Mouse (Mus musculus) midbrain, embryonic 16.5 days (tissue): Measurements from ENCODE around the gene Otud7b. TPM values are rescaled to one million over a fixed set of nuclear protein-coding genes. Genes with fewer than 3 reads are reported as not detected.

ENCODE experiments used
- ATAC-seq: fragments of 200-750 bp; cut with Nextera tagmentation; 2 replicates; pipeline ENCODE4 v1.8.0; 2017; ENCODE audit warnings: moderate TSS enrichment
- H3K27ac ChIP-seq: fragments of 300-500 bp; sonication (generic); 2 replicates; pipeline ENCODE4 v1.5.1; 2014; ENCODE audit warnings: mild to moderate bottlenecking, low read length, mixed read lengths
- H3K27me3 ChIP-seq: fragments of 300-500 bp; sonication (generic); 2 replicates; pipeline ENCODE4 v1.6.1; 2014; ENCODE audit warnings: low read depth, low read length, mixed read lengths; ENCODE audit not compliant: control insufficient read depth, insufficient read depth
- H3K36me3 ChIP-seq: fragments of 300-500 bp; sonication (generic); 2 replicates; pipeline ENCODE4 v1.6.1; 2014; ENCODE audit warnings: mild to moderate bottlenecking, low read length, moderate library complexity, mixed read lengths; ENCODE audit not compliant: control insufficient read depth, insufficient read depth
- H3K4me1 ChIP-seq: fragments of 300-500 bp; sonication (generic); 2 replicates; pipeline ENCODE4 v1.6.1; 2014; ENCODE audit warnings: mild to moderate bottlenecking, low read length, mixed read lengths; ENCODE audit not compliant: control insufficient read depth, insufficient read depth
- H3K4me2 ChIP-seq: fragments of 300-500 bp; sonication (generic); 2 replicates; pipeline ENCODE4 v1.6.1; 2014; ENCODE audit warnings: mild to moderate bottlenecking, low read length, mixed read lengths
- H3K4me3 ChIP-seq: fragments of 300-500 bp; sonication (generic); 2 replicates; pipeline ENCODE4 v1.5.1; 2014; ENCODE audit warnings: low read depth, mild to moderate bottlenecking, low read length, moderate library complexity, mixed read lengths
- H3K9ac ChIP-seq: fragments of 300-500 bp; sonication (generic); 2 replicates; pipeline ENCODE4 v1.6.1; 2014; ENCODE audit warnings: low read depth, low read length, mixed read lengths
- H3K9me3 ChIP-seq: fragments of 300-500 bp; sonication (generic); replicated peaks from 2 replicates; pipeline ENCODE4 v1.6.1; 2014; ENCODE audit warnings: mild to moderate bottlenecking, low read length, mixed read lengths; ENCODE audit not compliant: control insufficient read depth, poor library complexity, severe bottlenecking
- WGBS: fragments of 180-500 bp; shearing (Covaris S2); extraction: QIAGEN DNeasy Blood & Tissue Kit; methylation state at CpG from one replicate; pipeline ENCODE4 v1.1.7; 2014; 5-methylcytosine and 5-hydroxymethylcytosine counted together
- polyA plus RNA-seq: library from polyadenylated mRNA; unstranded; fragments of >200 nt; fragmentation: Nextera tagmentation; extraction: Ambion mirVana; gene quantifications from 2 replicates; pipeline ENCODE4 v1.2.1, GENCODE M21; 2015

The Otud7b gene
- polyA plus RNA-seq, 1 experiment from 2014 or later: 7.0 TPM

DNA sequence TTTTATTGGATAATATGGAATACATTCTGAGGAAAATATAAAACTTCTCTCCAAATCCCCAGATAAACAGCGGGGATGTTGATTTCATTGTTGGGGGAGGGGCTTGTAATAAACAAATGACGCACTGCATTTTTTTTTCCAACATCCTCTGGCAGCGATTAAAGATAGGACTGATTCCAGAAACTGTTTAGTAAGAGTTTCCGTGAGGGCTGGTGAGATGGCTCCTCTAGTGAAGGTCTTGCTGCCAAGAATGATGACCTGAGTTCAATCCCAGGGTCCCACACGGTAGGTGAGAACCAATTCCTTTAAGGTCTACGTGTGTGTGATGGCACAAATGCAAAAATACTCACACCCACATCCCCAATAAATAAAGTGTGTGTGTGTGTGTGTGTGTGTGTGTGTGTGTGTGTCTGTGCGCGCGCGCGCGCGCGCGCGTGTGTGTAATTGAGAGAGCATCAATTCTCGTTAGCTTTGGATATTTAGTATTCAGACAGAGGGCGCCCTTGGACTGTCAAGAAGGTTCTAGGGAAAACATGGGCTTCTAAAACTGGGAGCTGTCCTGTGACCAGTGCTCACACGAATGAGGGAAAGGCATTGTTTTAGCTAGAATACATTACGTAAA, 38.5 kb upstream of the Otud7b start:
- Histone ChIP-seq H3K9me3 (no peaks in the 10 kb centered on the region), H3K4me2 (peak overlapping the region; percentile 32), H3K4me1 (no peaks in the 10 kb centered on the region), H3K4me3 (no peak overlapping the region), H3K36me3 (no peaks in the 10 kb centered on the region), H3K27ac (no peak overlapping the region), H3K27me3 (no peaks in the 10 kb centered on the region), H3K9ac (no peak overlapping the region)
- WGBS: 53% methylated on average over 20 of the region's 20 CpGs
- no peak for ATAC-seq

DNA sequence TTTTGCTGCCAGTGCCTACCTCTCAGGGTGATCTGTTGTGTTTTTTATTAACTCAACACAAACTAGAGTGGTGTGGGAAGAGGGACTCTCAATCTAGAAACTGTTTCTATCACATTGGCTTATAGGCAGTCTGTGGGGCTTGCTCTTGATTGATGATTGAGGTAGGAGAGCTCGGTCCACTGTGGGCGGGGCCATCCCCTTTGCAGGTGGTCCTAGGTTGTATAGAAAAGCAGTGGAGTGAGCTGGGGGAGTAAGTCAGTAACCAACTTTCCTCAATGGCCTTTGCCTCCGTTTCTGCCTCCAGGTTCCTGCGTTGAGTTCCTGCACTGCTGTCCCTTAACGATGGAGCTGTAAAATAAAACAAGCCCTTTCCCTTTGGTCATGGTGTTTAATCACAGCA, 37.6 kb upstream of the Otud7b start:
- WGBS: 91% methylated on average over 5 of the region's 5 CpGs
- H3K9me3 ChIP-seq: no peaks in the 10 kb centered on the region
- no peak overlapping the region for H3K4me3 ChIP-seq
- no peaks in the 10 kb centered on the region for H3K36me3 ChIP-seq
- no peaks in the 10 kb centered on the region for H3K4me1 ChIP-seq
- H3K4me2 ChIP-seq: no peak overlapping the region
- no peak overlapping the region for H3K27ac ChIP-seq
- no peak overlapping the region for H3K9ac ChIP-seq
- no peaks in the 10 kb centered on the region for H3K27me3 ChIP-seq
- no peak for ATAC-seq

GRCm38 (mm10) chr3:96069046-96069445, 35.3 kb upstream of the Otud7b start:
- no peaks in the 10 kb centered on the region for H3K9me3 ChIP-seq
- no peak for ATAC-seq
- no peak overlapping the region for H3K4me2 ChIP-seq
- WGBS: 92% methylated on average over 6 of the region's 6 CpGs
- no peak overlapping the region for H3K4me3 ChIP-seq
- H3K9ac ChIP-seq: no peak overlapping the region
- H3K27me3 ChIP-seq: no peaks in the 10 kb centered on the region
- no peaks in the 10 kb centered on the region for H3K4me1 ChIP-seq
- H3K27ac ChIP-seq: no peak overlapping the region
- no peaks in the 10 kb centered on the region for H3K36me3 ChIP-seq

DNA sequence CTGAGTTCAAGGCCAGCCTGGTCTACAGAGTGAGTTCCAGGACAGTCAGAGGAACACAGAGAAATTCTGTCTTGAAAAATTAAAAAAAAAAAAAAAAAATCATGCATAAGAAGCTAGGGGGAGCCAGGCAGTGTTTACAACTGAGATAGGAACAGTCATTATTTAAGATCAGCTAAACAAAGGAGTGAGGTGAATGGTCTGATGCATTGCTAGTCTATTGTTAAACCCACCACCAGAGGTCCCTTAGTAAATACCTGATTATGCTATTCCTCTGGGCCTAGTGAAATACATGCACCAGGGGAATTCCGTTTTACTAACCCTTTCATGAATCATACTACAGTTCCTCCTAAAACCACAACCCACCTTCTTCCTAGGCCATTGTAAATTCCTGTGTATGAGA, 34.8 kb upstream of the Otud7b start:
- no peak for ATAC-seq
- H3K4me3 ChIP-seq: no peak overlapping the region
- H3K27ac ChIP-seq: no peak overlapping the region
- H3K36me3 ChIP-seq: no peaks in the 10 kb centered on the region
- H3K4me1 ChIP-seq: no peaks in the 10 kb centered on the region
- no peak overlapping the region for H3K4me2 ChIP-seq
- H3K9me3 ChIP-seq: no peaks in the 10 kb centered on the region
- no peaks in the 10 kb centered on the region for H3K27me3 ChIP-seq
- no peak overlapping the region for H3K9ac ChIP-seq
- 50% methylated on average over 1 of the region's 1 CpGs for WGBS

GRCm38 (mm10) chr3:96070241-96070640, 34.1 kb upstream of the Otud7b start:
- no peak overlapping the region for H3K4me2 ChIP-seq
- H3K4me1 ChIP-seq: no peaks in the 10 kb centered on the region
- H3K4me3 ChIP-seq: no peak overlapping the region
- H3K27me3 ChIP-seq: no peaks in the 10 kb centered on the region
- H3K27ac ChIP-seq: no peak overlapping the region
- no peaks in the 10 kb centered on the region for H3K9me3 ChIP-seq
- 82% methylated on average over 4 of the region's 4 CpGs for WGBS
- no peaks in the 10 kb centered on the region for H3K36me3 ChIP-seq
- no peak for ATAC-seq
- H3K9ac ChIP-seq: no peak overlapping the region

DNA sequence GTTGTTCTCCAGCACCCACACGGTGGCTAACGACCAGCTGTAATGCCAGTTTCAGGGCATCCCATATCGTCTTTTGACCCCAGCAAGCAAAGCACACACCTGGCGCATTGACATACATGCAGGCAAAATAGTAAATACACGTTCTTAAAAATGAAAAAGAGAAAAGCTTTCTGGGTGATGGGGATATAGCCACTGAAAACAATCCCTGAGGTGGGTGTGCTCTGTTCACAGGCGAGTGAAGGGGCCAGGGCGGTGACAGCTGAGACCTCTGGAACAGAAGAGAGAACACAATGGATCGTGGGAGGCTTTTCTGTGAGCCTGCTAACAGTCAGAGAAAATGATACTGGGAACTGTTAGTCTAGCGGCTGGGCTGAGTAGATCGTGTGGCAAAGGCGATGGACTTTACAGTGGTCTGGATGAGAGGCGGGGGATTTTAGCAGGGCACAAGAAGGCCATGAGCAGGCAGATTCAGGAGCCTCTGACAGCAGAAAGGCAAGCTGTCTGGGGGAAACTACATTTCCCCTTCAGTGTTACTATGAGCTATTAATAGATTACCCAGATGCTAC, 31.3 kb upstream of the Otud7b start:
- H3K9ac ChIP-seq: no peak overlapping the region
- H3K36me3 ChIP-seq: no peaks in the 10 kb centered on the region
- no peaks in the 10 kb centered on the region for H3K27me3 ChIP-seq
- H3K9me3 ChIP-seq: no peaks in the 10 kb centered on the region
- no peak overlapping the region for H3K4me3 ChIP-seq
- H3K4me2 ChIP-seq: no peak overlapping the region
- no peak overlapping the region for H3K27ac ChIP-seq
- no peak for ATAC-seq
- 63% methylated on average over 12 of the region's 12 CpGs for WGBS
- no peaks in the 10 kb centered on the region for H3K4me1 ChIP-seq

DNA sequence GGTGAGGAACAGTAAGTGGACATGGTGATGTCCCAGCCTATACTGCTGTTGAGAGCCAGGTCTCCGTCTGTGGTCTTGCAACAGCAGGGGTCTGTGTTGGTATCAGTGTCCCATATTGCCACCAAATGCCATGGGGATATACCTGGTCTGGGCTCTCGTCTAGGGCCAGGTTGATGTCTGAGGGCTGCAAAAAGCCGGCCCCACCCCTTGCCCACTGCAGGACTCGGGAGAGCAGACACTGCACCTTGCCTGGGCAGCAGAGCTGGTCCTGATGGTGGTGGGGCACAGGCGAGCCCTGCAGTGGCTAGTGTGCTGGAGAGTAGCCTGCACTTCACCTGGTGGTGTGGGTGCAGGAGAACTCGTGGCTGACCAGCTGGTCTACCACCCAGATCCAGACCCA, 26.3 kb upstream of the Otud7b start:
- Histone ChIP-seq H3K27ac (no peak overlapping the region), H3K36me3 (no peaks in the 10 kb centered on the region), H3K27me3 (no peaks in the 10 kb centered on the region), H3K4me2 (no peak overlapping the region), H3K4me3 (no peak overlapping the region), H3K9ac (no peak overlapping the region), H3K4me1 (no peaks in the 10 kb centered on the region), H3K9me3 (no peaks in the 10 kb centered on the region)
- 77% methylated on average over 6 of the region's 6 CpGs for WGBS
- no peak for ATAC-seq

DNA sequence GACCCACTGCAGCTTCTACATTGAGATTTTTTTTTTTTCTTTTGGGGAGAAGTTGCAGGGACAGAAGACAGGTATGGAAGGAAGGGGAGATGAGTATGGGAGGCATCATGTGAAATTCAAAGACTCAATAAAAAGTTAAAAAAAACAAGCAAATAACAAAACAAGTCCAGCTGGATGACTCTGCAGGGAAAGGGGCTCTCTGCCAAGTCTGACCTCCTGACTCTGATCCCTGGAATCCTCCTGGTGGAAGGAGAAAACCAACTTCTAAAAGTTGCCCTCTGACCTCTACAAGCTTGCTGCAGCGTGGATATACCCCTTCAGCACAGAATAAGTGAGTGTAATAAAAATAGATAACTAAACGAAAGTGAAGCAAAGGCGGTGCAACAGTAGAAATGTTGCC, 25.6 kb upstream of the Otud7b start:
- Histone ChIP-seq H3K36me3 (no peaks in the 10 kb centered on the region), H3K4me3 (no peak overlapping the region), H3K27ac (no peak overlapping the region), H3K9ac (no peak overlapping the region), H3K9me3 (no peaks in the 10 kb centered on the region), H3K4me1 (no peaks in the 10 kb centered on the region), H3K4me2 (no peak overlapping the region), H3K27me3 (no peaks in the 10 kb centered on the region)
- WGBS: 76% methylated on average over 3 of the region's 3 CpGs
- no peak for ATAC-seq

- H3K9me3 ChIP-seq: no peaks in the 10 kb centered on the region
- H3K4me1 ChIP-seq: no peaks in the 10 kb centered on the region
- H3K27me3 ChIP-seq: no peaks in the 10 kb centered on the region
- no peak overlapping the region for H3K9ac ChIP-seq
- no peak overlapping the region for H3K4me2 ChIP-seq
- H3K36me3 ChIP-seq: no peaks in the 10 kb centered on the region
- no peak overlapping the region for H3K27ac ChIP-seq
- 70% methylated on average over 1 of the region's 1 CpGs for WGBS
- ATAC-seq: no peak
- H3K4me3 ChIP-seq: no peak overlapping the region
Measured at GRCm38 (mm10) chr3:96081006-96081405, 23.3 kb upstream of the Otud7b start.
